Mouse (Mus musculus) embryonic fibroblast, embryonic 13.5 days (primary cell): ENCODE measurements around the gene Elp5.

Experiments
- CTCF ChIP-seq: IDR thresholded peaks from 2 replicates; pipeline ENCODE4 v1.5.1; 2011; ENCODE audit warnings: mild to moderate bottlenecking, control low read depth, low read length, moderate library complexity, borderline replicate concordance; ENCODE audit not compliant: insufficient read depth
- POLR2A ChIP-seq: IDR thresholded peaks from 2 replicates; pipeline ENCODE4 v1.6.1; 2011; ENCODE audit warnings: low read depth, mild to moderate bottlenecking, control low read depth, low read length, moderate library complexity

GRCm38 (mm10) chr11:69953267-69953915 lies 28.9 kb downstream of the Elp5 start:
- TF ChIP-seq POLR2A = no peak
- no peak for TF ChIP-seq CTCF
